ENCODE assay signal across 26 mouse cellular contexts in genomic region chr8:85445936-85446685, GRCm38 (mm10).
"Had no signal": no experiment of that assay in that cellular context is flagged by ENCODE, and none has a peak within 500 bp of the region (broad histone marks: within the 10 kb centered on the region; RNA-seq: fewer than 3 reads in every experiment).

No protein-coding gene starts in this region.

- H3K4me1 ChIP-seq: heart, embryonic 13.5 days; heart, embryonic 15.5 days; hindbrain, embryonic 13.5 days; hindbrain, embryonic 15.5 days; kidney, embryonic 15.5 days; limb, embryonic 13.5 days; limb, embryonic 15.5 days; liver, embryonic 12.5 days had no signal

- H3K4me3 ChIP-seq: gastrocnemius, adult 2 months; heart, embryonic 13.5 days; heart, embryonic 15.5 days; hindbrain, embryonic 13.5 days; hindbrain, embryonic 15.5 days; kidney, embryonic 15.5 days; limb, embryonic 13.5 days; limb, embryonic 15.5 days; liver, embryonic 12.5 days had no signal

- H3K27me3 ChIP-seq: heart, embryonic 13.5 days; heart, embryonic 15.5 days; hindbrain, embryonic 13.5 days; hindbrain, embryonic 15.5 days; kidney, embryonic 15.5 days; limb, embryonic 13.5 days; limb, embryonic 15.5 days; liver, embryonic 12.5 days had no signal

- H3K27ac ChIP-seq: gastrocnemius, adult 2 months; heart, embryonic 13.5 days; heart, embryonic 15.5 days; hindbrain, embryonic 13.5 days; hindbrain, embryonic 15.5 days; hindbrain, postnatal 0 days; kidney, embryonic 15.5 days; kidney, postnatal 0 days; limb, embryonic 13.5 days; limb, embryonic 15.5 days; liver, embryonic 12.5 days; liver, embryonic 14.5 days had no signal

- H3K9me3 ChIP-seq: heart, embryonic 13.5 days; heart, embryonic 15.5 days; hindbrain, embryonic 13.5 days; hindbrain, embryonic 15.5 days; kidney, embryonic 15.5 days; limb, embryonic 13.5 days; limb, embryonic 15.5 days; liver, embryonic 12.5 days had no signal

- H3K36me3 ChIP-seq: heart, embryonic 13.5 days; heart, embryonic 15.5 days; hindbrain, embryonic 13.5 days; hindbrain, embryonic 15.5 days; kidney, embryonic 15.5 days; limb, embryonic 13.5 days; limb, embryonic 15.5 days; liver, embryonic 12.5 days had no signal

- H3K9ac ChIP-seq: heart, embryonic 13.5 days; heart, embryonic 15.5 days; hindbrain, embryonic 13.5 days; hindbrain, embryonic 15.5 days; kidney, embryonic 15.5 days; limb, embryonic 13.5 days; limb, embryonic 15.5 days; liver, embryonic 12.5 days; liver, embryonic 14.5 days had no signal

- H3K4me2 ChIP-seq: heart, embryonic 11.5 days; heart, embryonic 13.5 days; heart, embryonic 15.5 days; hindbrain, embryonic 13.5 days; hindbrain, embryonic 15.5 days; kidney, embryonic 15.5 days; limb, embryonic 13.5 days; limb, embryonic 15.5 days; liver, embryonic 12.5 days had no signal

- ATAC-seq: hindbrain, postnatal 0 days; intestine, embryonic 16.5 days; liver, embryonic 12.5 days had no signal

- DNase-seq: gastrocnemius, adult 2 months; gastrocnemius, postnatal 14 days; gastrocnemius, postnatal 36 days; heart, adult 18-20 months; heart, postnatal 14 days; heart, postnatal 36 days; kidney, adult 11 months; kidney, adult 2 months; kidney, adult 9 months; kidney, postnatal 25 days; layer of hippocampus, adult 9-11 months; layer of hippocampus, postnatal 36 days; left cerebral cortex, postnatal 4 days had no signal
